15 mouse cellular contexts compared by ENCODE assay signal in genomic region chr1:66820241-66820640, GRCm38 (mm10). TPM values are rescaled to one million over a fixed set of nuclear protein-coding genes. Genes with fewer than 3 reads are reported as not detected.
DNase-seq lines count a peak whose midpoint lies in the region; ATAC-seq and TF ChIP-seq lines count a peak whose summit lies in the region.
"Had no signal": no experiment of that assay in that cellular context is flagged by ENCODE, and none has a peak within 500 bp of the region (broad histone marks: within the 10 kb centered on the region; RNA-seq: fewer than 3 reads in every experiment).

No protein-coding gene starts in this region.

- DNase-seq in adrenal gland, postnatal 10 days: peak; percentile 28
- no peak for DNase-seq in adrenal gland, adult 8-10 months
- DNase-seq in kidney, postnatal 10 days: peak; percentile 31
- no peak for DNase-seq in kidney, adult 18-20 months
- no peak for DNase-seq in left cerebral cortex, adult 2 months (ENCODE audit: extremely low spot score in 1 of 2, low spot score in 2 of 2)
- DNase-seq in ovary, adult 18-20 months (ENCODE audit: low spot score): no peak
- DNase-seq: cerebellum, adult 11 months; thymus, adult 18-20 months had no signal

- no peak for ATAC-seq in hindbrain, embryonic 16.5 days
- no peak for ATAC-seq in midbrain, embryonic 13.5 days
- ATAC-seq: intestine, embryonic 16.5 days; liver, embryonic 12.5 days had no signal

- H3K36me3 ChIP-seq in hindbrain, embryonic 16.5 days (ENCODE audit: control insufficient read depth, insufficient read depth, low read length): no peaks in the 10 kb centered on the region
- no peaks in the 10 kb centered on the region for H3K36me3 ChIP-seq in midbrain, embryonic 13.5 days
- H3K36me3 ChIP-seq: embryonic facial prominence, embryonic 12.5 days; heart, embryonic 12.5 days; liver, embryonic 12.5 days had no signal

- no peaks in the 10 kb centered on the region for H3K9me3 ChIP-seq in hindbrain, embryonic 16.5 days (ENCODE audit: control insufficient read depth, low read length)
- no peaks in the 10 kb centered on the region for H3K9me3 ChIP-seq in midbrain, embryonic 13.5 days
- H3K9me3 ChIP-seq: embryonic facial prominence, embryonic 12.5 days; heart, embryonic 12.5 days; liver, embryonic 12.5 days had no signal

- no peaks in the 10 kb centered on the region for H3K27me3 ChIP-seq in hindbrain, embryonic 16.5 days (replicated peaks; ENCODE audit: control insufficient read depth, insufficient read depth, low read length)
- peaks cover 6% of the 10 kb centered on the region for H3K27me3 ChIP-seq in midbrain, embryonic 13.5 days
- H3K27me3 ChIP-seq: embryonic facial prominence, embryonic 12.5 days; heart, embryonic 12.5 days; liver, embryonic 12.5 days had no signal

- intact Hi-C loops in left cerebral cortex, adult 2 months (cut with DNase I): no loop called here

- WGBS in hindbrain, embryonic 16.5 days: 23% methylated on average over 7 of the region's 7 CpGs
- 15% methylated on average over 7 of the region's 7 CpGs for WGBS in midbrain, embryonic 13.5 days

- peak overlapping the region; percentile 4 for H3K4me2 ChIP-seq in hindbrain, embryonic 16.5 days (ENCODE audit: low read length)
- peak overlapping the region; percentile 35 for H3K4me2 ChIP-seq in midbrain, embryonic 13.5 days (replicated peaks)
- H3K4me2 ChIP-seq: embryonic facial prominence, embryonic 12.5 days; heart, embryonic 12.5 days; liver, embryonic 12.5 days had no signal

- H3K9ac ChIP-seq in hindbrain, embryonic 16.5 days (ENCODE audit: low read depth, low read length): no peak overlapping the region
- H3K9ac ChIP-seq in midbrain, embryonic 13.5 days (replicated peaks): no peak overlapping the region
- H3K9ac ChIP-seq: embryonic facial prominence, embryonic 12.5 days; heart, embryonic 12.5 days; liver, embryonic 12.5 days had no signal

- no peak overlapping the region for H3K4me3 ChIP-seq in hindbrain, embryonic 16.5 days (ENCODE audit: low read length)
- H3K4me3 ChIP-seq in midbrain, embryonic 13.5 days (replicated peaks): no peak overlapping the region
- no peak overlapping the region for H3K4me3 ChIP-seq in left cerebral cortex, adult 2 months
- H3K4me3 ChIP-seq: embryonic facial prominence, embryonic 12.5 days; heart, embryonic 12.5 days; liver, embryonic 12.5 days; myocyte had no signal

- TF ChIP-seq CTCF in left cerebral cortex, adult 2 months (IDR thresholded peaks at IDR 0.05): no peak

- H3K27ac ChIP-seq in hindbrain, embryonic 16.5 days (ENCODE audit: low read depth, low read length): no peak overlapping the region
- peak overlapping the region; percentile 11 for H3K27ac ChIP-seq in midbrain, embryonic 13.5 days
- H3K27ac ChIP-seq in left cerebral cortex, adult 2 months: no peak overlapping the region
- H3K27ac ChIP-seq: embryonic facial prominence, embryonic 12.5 days; liver, embryonic 12.5 days had no signal

- peaks cover 9% of the 10 kb centered on the region for H3K4me1 ChIP-seq in hindbrain, embryonic 16.5 days (ENCODE audit: control insufficient read depth, insufficient read depth, low read depth, low read length)
- peaks cover 20% of the 10 kb centered on the region for H3K4me1 ChIP-seq in midbrain, embryonic 13.5 days (replicated peaks)
- H3K4me1 ChIP-seq: embryonic facial prominence, embryonic 12.5 days had no signal

RNA-seq across cellular contexts. Expression of gene Kansl1l, which starts 2.9 kb away (rescaled TPM):
- 10 to 100 TPM; 19.2 to 22.7 TPM for total RNA-seq in adrenal gland, postnatal 10 days (2021)
- 10 to 100 TPM; 15.2 to 28.9 (median 21.7) TPM for total RNA-seq in adrenal gland, adult 8-10 months (2022)
- 9.9 and 10.5 TPM in 2 replicates for polyA plus RNA-seq in hindbrain, embryonic 16.5 days (2015; fragmentation: Nextera tagmentation; extraction: Ambion mirVana)
- 14.2 and 14.7 TPM in 2 replicates for polyA plus RNA-seq in midbrain, embryonic 13.5 days (2015; fragmentation: Nextera tagmentation; extraction: Ambion mirVana)
- total RNA-seq in left cerebral cortex, adult 2 months (2021): 10 to 100 TPM; 17.2 to 19.5 TPM

RNA-seq across cellular contexts. Expression of gene Acadl, which starts 42.8 kb away (rescaled TPM):
- 1,000 to 10,000 TPM; 1,546 to 1,636 TPM for total RNA-seq in adrenal gland, postnatal 10 days (2021)
- total RNA-seq in adrenal gland, adult 8-10 months (2022): 100 to 1,000 TPM; 240 to 411 (median 326) TPM
- 65.8 and 74.9 TPM in 2 replicates for polyA plus RNA-seq in hindbrain, embryonic 16.5 days (2015; fragmentation: Nextera tagmentation; extraction: Ambion mirVana)
- 37.5 and 37.8 TPM in 2 replicates for polyA plus RNA-seq in midbrain, embryonic 13.5 days (2015; fragmentation: Nextera tagmentation; extraction: Ambion mirVana)
- total RNA-seq in left cerebral cortex, adult 2 months (2021): 10 to 100 TPM; 28.8 to 32.4 TPM

Comparison
In these comparisons a context has a peak if more than half of its experiments do, and no peak if none do; other contexts are left out.
1. DNase-seq: peak in adrenal gland, postnatal 10 days (single experiment) and kidney, postnatal 10 days (single experiment); none in adrenal gland, adult 8-10 months (single experiment), kidney, adult 18-20 months (single experiment), left cerebral cortex, adult 2 months (0 of 2) and ovary, adult 18-20 months (single experiment).
2. RNA of gene Acadl, which starts 42.8 kb away (total RNA-seq): 1,546 to 1,636 TPM in adrenal gland, postnatal 10 days and 240 to 411 TPM in adrenal gland, adult 8-10 months; 28.8 to 32.4 TPM in left cerebral cortex, adult 2 months; every median in the first group is over 4 times any median in the second.